Mouse (Mus musculus): Measurements from ENCODE around the gene Creb3l2.

Gene Creb3l2

GRCm38 (mm10) chr6:37370566-37370965 is 71.4 kb downstream of the Creb3l2 start:
- no peak for DNase-seq (ENCODE audit: low spot score)

- no peak for DNase-seq (ENCODE audit: low spot score)
Observed at GRCm38 (mm10) chr6:37369750-37370149, 72.2 kb downstream of the Creb3l2 start.

- DNase-seq (ENCODE audit: low spot score): no peak
Observed at GRCm38 (mm10) chr6:37368281-37368680, 73.7 kb downstream of the Creb3l2 start.

- DNase-seq (ENCODE audit: low spot score): no peak
Observed at GRCm38 (mm10) chr6:37366991-37367390, 75.0 kb downstream of the Creb3l2 start.

GRCm38 (mm10) chr6:37365179-37365578 is 76.8 kb downstream of the Creb3l2 start:
- no peak for DNase-seq (ENCODE audit: low spot score)

GRCm38 (mm10) chr6:37364361-37364760 is 77.6 kb downstream of the Creb3l2 start:
- no peak for DNase-seq (ENCODE audit: low spot score)

- DNase-seq (ENCODE audit: low spot score): no peak
Observed at GRCm38 (mm10) chr6:37360813-37361385, 81.0 kb downstream of the Creb3l2 start.

- no peak for DNase-seq (ENCODE audit: low spot score)
Observed at GRCm38 (mm10) chr6:37354449-37355179, 87.3 kb downstream of the Creb3l2 start.

- no peak for DNase-seq (ENCODE audit: low spot score)
Observed at GRCm38 (mm10) chr6:37353616-37354015, 88.3 kb downstream of the Creb3l2 start.

- peak; percentile 59 for DNase-seq (ENCODE audit: low spot score)
Observed at GRCm38 (mm10) chr6:37351731-37352380, 90.1 kb downstream of the Creb3l2 start.

- DNase-seq (ENCODE audit: low spot score): no peak
Observed at GRCm38 (mm10) chr6:37350315-37350714, 91.6 kb downstream of the Creb3l2 start.

- DNase-seq (ENCODE audit: low spot score): no peak
Observed at GRCm38 (mm10) chr6:37347606-37348005, 94.3 kb downstream of the Creb3l2 start.

GRCm38 (mm10) chr6:37338055-37338454 is 103.9 kb downstream of the Creb3l2 start:
- DNase-seq (ENCODE audit: low spot score): no peak

GRCm38 (mm10) chr6:37336831-37337260 is 105.1 kb downstream of the Creb3l2 start:
- no peak for DNase-seq (ENCODE audit: low spot score)

- DNase-seq (ENCODE audit: low spot score): no peak
Observed at GRCm38 (mm10) chr6:37336381-37336780, 105.6 kb downstream of the Creb3l2 start.

- DNase-seq (ENCODE audit: low spot score): no peak
Observed at GRCm38 (mm10) chr6:37332846-37333245, 109.1 kb downstream of the Creb3l2 start.

GRCm38 (mm10) chr6:37329901-37330864 is 111.8 kb downstream of the Creb3l2 start:
- DNase-seq (ENCODE audit: low spot score): no peak

- no peak for DNase-seq (ENCODE audit: low spot score)
Observed at GRCm38 (mm10) chr6:37329376-37329775, 112.6 kb downstream of the Creb3l2 start.

GRCm38 (mm10) chr6:37328671-37329070 is 113.3 kb downstream of the Creb3l2 start:
- DNase-seq (ENCODE audit: low spot score): no peak

- no peak for DNase-seq (ENCODE audit: low spot score)
Observed at GRCm38 (mm10) chr6:37327519-37327918, 114.4 kb downstream of the Creb3l2 start.

GRCm38 (mm10) chr6:37326603-37326955 is 115.4 kb downstream of the Creb3l2 start:
- no peak for DNase-seq (ENCODE audit: low spot score)

Measured in layer of hippocampus, adult 9-10 months (tissue).